Mouse (Mus musculus) layer of hippocampus, postnatal 14 days (tissue): ENCODE measurements around the gene Ctsh. TPM values are rescaled to one million over a fixed set of nuclear protein-coding genes. Genes with fewer than 3 reads are reported as not detected.
"Not testable (repeated sequence)": the region's sequence is repeated elsewhere in the genome, so short reads cannot be mapped to it uniquely, and the experiment has no call there.

Experiments used
- DNase-seq, 2 experiments: peaks; one replicate each; pipeline ENCODE4 v3.0.0; 2021 to 2022; ENCODE audit warnings: low spot score in 2 of 2, mixed read lengths in 1 of 2
- total RNA-seq, 2 experiments: library from RNA; stranded (reverse); gene quantifications; 2 replicates each; pipeline ENCODE4 v1.2.3; 2021

The Ctsh gene
- total RNA-seq, 2 experiments from 2014 or later: 19.0 to 25.6 TPM

DNA sequence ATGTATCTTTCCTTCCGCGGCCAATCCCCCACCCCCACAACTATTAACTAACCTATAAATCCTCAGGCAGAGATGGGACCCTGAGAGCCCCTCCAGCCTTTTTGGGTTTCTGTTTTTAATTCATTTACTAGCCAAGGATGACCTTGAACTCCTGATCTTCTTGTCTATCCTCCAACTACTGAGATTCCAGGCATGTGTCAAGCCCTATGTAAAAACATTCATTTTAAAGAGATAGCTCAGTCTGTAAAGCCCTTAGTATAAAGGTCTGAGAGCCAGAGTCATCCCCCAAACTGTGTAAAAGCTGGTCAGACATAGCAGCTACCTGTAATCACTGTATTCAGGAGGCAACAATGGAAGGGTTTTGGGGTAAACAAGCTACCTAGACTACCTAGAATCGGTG lies 2.0 kb downstream of the Ctsh start:
- no peak for DNase-seq

DNA sequence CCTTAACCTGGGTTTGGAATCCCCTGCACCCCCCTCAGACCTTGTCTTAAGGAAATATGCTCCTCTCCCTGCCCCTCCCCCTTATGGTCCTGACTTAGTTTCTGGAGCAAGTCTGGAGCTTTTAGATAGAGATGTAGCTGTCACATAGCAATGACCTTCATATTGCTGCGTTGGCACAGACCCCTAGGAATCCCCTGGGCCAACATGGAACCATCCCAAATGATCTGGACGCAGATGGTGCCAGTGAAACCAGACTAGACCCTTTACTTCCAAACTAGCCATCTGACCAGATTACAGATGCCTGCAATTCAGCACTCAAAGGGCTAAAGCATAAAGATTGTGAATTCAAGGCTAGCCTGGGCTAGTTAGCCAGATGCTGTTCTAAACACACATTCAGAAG lies 2.8 kb downstream of the Ctsh start:
- DNase-seq: no peak

DNA sequence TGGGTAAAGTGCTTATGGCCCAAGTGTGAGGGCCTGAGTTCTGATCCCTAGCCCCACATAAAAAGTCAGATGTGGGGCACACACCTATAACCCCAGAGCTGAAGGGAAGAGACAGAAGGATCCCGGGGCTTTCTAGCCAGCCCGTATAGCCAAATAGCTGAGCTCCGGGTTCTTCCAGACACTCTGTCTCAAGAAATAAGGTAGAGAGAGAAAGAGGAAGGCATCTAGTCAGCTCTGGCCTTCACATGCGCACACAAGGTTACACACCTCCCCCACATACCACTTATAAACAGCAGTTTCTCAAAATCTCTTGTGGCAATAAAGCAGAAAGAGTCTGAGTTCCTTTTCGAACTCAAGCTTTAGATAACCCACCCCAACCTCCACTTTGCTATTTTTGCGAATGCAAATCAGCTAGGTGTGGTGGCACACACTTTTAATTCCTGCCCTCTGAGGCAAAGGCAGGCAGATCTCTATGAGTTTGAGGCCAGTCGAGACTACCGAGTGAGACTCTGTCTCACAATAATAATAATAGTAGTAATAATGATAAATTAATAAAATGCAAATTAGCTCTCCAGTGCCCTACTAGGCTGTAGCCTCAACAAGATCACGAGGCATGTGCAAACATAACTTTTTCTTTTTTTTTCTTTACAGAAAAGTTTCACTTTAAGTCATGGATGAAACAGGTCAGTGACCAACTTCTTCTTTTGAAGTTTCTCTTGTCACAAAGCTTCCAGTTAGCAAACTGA lies 6.0 kb downstream of the Ctsh start:
- no peak for DNase-seq

DNA sequence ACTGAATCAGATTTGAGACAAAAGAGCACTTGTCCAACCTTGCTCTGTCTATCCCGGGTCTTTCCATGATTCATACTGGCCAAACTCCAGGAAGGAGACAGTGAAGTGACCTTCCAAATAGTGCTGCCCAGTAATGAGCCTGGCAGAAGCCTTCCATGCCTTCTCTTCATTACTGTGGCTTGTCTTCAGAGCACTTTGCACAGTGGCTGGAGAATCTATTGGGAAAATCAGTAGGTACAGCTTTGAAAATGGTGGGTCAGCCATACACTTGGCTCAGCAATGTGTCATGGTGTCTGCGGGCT lies 6.6 kb downstream of the Ctsh start:
- no peak for DNase-seq

DNA sequence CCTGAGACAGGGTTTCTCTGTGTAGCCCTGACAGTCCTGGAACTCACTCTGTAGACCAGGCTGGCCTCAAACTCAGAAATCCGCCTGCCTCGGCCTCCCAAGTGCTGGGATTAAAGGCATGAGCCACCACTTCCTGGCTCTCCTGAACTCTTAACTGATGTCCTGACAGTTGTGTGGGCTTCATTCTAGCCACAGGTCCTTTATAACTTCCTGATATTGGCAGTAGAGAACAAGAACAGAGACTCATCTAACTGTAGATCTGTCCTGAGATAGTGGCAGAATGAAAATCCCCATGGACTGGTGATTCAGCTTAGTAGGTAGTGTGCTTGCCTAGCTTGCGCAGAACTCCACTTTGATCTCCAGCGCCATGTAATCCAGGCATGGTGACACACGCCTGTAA lies 7.0 kb downstream of the Ctsh start:
- not testable (repeated sequence) for DNase-seq

DNA sequence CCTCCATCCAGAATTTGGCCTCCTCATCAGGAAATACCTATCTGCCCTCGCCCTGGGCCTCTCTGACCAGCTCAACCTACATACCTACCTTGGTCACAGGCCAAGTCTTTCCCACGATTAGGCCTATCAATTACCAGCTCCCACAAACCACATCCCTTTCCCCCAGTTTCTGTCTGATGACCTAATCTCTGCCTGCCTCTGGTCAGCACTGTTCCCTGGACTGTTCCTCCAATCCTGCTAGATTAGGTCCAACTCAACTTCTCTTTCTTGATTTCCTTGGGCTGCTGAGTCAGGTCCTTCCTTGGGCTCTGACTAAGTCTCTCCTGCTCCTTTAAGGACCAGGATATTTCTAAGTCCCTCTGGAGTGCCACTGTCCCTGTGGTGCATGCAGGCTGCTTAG lies 13.4 kb downstream of the Ctsh start:
- DNase-seq: no peak

DNA sequence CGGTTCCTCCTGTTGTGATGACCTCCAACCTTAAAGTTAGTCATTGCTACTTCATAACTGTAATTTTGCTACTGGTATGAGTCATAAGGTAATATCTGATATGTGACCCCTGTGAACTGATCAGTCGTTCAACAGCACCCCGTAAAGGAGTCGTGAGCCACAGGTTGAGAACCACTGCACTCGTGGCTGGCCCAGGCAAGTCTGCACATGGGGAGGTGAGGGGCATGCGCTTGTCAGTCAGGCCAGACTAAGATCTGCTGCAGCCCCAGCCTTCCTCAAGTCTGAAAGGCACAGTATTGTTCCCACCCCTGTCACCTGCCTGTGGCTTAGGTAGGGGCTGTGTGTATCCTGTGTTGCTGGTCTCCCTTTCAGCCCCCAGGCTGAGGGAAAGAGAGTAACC lies 14.8 kb downstream of the Ctsh start:
- DNase-seq: no peak

DNA sequence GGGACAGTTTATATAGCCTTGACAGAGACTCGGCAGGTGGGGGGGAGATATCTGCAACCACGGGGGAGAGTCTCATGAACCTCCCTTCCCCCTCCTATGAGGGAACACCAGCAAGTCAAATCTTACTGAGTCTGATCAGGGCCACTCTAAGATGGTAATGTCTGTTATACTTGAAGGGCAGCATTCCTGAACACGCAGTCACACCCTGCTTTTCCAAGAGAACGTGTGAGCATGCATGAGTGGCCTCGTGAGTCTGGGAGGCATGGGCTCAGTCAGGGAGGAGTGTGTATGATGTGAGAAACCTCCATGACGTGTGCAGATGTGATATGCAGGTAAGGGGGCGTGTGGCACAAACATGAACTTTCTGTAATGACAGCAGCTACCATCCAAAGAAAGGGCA lies 15.5 kb downstream of the Ctsh start:
- DNase-seq: no peak

DNA sequence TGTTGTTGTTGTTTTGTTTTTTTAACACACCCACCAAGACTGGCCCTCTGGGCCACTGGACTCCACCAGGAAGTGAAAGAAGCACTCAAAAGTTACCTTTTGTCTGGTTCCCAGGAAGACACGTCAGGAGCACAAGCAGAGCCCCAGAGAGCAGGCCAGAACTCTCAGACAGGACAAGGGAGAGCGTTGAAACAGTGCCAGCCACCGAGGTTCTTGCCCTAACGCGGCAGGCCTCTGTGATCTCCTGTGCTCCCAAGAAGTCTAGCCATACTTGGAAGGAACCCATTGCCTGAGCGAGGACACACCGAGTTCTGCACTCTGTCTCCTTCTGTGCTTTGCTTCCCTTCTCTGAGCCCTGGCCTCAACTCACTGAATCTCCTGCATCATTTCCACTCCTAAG lies 16.2 kb downstream of the Ctsh start:
- no peak for DNase-seq

DNA sequence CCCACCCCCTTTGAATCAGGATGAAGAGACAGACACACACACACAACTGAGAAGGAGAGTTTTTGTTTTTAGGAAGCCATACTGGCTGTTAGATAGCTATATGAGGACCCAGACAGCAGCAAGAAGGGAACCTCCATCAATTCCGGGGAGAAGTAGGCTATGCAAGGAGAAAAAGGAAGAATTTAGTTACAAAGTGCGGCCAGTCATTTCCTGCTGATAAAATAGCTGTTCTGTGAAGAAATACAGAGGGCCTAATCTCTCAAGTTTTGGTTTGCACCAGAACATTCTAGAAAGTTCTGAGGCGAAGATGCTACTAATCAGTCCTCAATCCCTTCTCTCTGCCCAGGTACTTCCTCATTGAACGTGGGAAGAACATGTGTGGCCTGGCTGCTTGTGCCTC lies 21.4 kb downstream of the Ctsh start:
- no peak for DNase-seq

DNA sequence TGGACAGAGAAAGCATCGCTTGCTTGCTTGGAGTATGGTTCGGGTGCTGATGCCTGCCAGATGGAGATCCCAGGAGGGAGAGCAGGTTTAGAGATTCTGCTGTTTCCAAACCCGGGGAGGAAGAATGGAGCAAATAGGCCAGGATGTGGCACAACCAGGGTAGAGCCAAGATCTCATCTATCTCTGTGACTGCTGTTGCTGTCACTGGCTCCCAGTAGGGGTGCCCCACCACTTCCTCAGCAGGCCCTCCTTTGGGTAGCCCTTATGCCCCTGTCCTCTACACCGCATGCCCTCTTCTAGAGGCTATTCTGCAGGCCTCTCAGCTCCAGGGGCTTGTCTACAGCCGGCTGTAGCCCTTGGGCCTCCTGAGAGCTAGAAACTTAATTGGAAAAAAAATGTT lies 22.2 kb downstream of the Ctsh start:
- DNase-seq: no peak

DNA sequence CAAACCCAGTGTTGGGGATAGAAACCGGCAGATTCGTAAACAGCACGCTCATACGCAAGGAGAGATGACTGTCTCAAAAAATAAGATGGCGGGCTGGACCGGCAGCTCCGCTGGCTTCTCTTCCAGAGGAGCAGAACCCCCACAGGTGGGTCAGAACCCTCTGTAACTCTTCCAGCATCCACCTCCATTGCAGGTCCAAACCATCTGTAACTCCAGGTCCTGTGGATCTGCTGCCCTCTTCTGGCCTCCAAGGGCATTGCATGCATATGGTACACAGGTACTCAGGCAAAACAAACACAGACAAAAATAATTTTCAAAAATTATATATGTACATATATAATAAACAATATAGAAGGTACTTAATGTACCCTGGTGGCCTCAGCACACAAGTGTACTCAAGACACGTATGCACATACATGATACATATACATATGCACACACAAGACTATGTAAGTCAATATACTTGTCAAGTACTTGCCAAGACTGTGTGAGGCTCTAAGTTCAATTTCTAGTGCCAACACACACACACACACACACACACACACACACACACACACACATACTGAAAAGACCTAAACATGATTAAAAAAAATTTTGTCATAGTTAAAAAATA lies 23.0 kb downstream of the Ctsh start:
- peak; percentile 52 to 57 for DNase-seq

DNA sequence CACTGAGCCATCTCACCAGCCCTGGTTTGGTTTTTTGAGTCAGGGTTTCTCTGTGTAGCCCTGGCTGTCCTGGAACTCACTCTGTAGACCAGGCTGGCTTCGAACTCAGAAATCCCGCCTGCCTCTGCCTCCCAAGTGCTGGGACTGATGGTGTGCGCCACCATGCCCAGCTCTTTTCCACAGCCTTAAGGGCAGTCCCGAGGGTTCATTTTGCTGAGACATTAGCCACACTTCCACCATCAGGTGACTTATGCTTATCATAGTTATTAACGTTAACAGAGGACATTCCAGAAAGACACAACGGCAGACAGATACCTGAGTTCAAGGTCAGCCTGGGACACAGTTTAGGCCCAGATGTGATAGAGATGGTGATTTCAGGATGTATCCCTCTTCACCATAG lies 28.0 kb downstream of the Ctsh start:
- not testable (repeated sequence) for DNase-seq

DNA sequence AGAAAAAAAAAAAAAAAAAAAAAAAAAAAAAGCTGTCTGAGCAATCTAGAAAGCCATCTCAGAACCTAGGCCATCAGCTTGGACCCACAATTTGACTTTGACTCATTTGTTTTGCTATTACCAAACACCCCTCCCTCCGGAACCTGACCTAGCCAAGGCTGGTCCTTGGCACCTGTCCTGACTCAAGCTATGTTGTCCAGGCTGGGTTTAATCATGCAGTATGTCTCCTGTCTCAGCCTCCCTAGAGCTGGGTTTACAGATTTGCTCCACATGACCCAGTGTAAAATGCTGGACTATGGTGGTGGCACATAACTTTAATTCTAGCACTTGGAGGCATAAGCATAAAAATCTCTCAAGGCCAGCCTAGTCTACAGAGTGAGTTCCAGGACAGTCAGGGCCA lies 29.0 kb downstream of the Ctsh start:
- DNase-seq: no peak

DNA sequence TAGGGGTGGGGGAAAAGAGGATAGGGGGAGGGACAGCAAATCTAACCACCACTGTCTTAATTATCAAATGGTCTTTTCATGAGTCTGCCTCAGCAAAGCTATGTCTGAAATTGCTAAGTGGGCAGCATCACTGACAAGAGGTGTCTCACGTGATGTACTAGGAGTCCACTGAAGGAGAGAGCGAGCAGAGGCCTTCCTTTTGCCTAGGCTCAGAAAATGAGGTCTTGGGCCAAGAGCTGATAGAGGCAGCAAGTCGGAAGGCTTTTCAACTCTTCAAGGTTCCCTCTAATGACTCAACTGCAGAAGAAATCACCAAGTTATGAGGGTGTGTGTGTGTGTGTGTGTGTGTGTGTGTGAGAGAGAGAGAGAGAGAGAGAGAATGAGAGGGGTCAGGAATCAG lies 30.2 kb downstream of the Ctsh start:
- no peak for DNase-seq

DNA sequence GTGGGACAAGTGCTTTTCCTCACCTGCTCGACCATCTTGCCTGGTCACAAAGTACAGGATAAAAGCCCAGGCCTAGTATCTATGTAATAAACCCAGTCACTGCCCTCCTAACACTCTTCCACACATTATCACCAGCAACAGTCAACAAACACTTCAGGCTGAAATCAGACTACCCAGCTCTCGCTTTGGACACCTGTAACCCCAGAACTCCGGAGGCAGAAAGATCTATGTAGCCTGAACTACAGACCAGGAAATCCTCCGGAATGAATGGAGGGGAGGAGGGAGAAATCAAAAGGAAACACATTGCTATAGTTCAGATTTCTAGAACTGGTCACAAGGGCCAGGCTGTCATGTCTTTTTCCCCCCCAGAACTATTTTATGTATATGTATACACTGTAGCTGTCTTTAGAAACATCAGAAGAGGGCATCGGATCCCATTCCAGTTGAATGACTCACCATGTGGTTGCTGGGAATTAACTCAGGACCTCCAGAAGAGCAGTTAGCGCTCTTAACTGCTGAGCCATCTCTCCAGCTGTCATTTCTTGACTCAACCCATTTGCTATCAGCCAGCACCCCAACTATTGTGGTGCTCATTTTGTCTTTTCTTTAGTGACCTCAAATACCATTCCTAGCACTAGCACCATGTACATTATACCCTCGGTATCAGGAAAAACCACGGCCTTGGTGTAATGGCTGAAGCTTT lies 31.0 kb downstream of the Ctsh start:
- no peak for DNase-seq

DNA sequence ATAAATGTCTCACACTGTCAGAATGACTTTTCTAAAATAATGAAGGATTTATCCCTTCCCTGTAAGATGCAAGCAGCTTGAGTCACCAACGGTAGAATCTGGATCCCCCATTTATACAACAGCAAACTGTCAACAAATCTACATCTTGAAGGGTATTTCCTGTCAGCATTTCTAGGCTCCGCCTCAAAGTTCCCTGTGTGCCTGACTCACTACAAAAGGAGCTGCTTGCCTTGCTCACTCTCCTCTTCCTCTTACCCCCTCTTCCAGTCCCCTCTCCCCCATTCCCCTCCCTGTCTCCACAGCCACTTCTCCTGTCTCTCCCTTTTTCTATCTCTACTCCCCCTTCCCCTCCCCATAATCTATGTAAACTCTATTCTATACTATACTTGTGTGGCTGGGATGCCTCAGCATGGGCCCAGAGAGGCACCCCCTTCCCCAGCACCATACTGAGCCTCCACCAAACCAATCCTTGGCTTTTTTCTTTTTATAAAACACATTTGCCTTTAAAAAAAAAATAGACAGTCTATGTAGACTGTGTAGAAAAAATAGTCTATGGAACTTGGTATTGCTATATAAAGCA lies 34.0 kb downstream of the Ctsh start:
- no peak for DNase-seq

DNA sequence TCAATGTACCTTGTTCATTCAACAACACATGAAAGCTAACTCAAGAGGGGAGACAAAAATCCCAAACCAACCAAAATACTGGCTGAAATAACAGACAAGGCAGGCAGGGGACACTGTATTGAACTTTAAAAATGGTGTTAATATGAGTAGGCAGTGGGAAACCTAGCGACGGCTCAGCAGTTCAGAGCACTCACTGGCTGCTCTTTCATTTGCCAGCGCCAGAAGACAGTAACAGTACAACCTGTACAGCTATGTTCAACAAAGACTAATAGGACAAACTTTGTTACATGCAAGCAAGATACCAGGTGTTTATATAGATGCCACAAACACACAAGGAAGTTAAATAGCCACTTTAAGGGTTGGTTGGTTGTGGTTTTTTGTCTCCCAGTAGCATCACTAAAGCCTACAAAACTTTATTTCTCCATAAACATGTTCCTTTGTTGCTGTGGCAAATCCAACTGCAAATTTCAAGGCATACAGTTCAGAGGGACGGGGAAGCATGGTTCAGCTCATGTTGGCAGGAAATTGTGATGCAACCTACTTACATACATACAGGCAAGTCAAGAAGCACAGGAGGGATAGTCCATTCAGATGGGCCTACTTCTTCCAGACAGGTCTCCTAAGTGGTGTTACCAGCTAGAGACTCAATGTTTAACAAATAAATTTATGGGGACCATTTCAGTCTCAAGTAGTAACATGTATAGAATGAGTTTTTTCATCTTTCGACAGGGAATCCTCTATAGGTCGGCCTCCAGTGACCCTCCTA lies 35.6 kb downstream of the Ctsh start:
- no peak for DNase-seq

DNA sequence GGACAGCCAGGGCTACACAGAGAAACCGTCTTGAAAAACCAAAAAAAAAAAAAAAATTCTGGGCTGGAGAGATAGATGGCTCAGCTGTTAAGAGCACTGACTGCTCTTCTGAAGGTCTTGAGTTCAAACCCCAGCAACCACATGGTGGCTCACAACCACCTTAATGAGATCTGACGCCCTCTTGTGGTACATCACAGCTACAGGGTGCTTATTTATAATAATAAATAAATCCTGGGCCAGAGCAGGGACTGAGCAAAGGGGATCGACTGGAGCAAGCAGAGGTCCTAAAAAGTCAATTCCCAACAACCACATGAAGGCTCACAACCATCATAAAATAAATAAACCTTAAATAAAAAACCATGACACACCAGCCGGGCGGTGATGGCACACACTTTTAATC lies 45.0 kb downstream of the Ctsh start:
- no peak for DNase-seq

DNA sequence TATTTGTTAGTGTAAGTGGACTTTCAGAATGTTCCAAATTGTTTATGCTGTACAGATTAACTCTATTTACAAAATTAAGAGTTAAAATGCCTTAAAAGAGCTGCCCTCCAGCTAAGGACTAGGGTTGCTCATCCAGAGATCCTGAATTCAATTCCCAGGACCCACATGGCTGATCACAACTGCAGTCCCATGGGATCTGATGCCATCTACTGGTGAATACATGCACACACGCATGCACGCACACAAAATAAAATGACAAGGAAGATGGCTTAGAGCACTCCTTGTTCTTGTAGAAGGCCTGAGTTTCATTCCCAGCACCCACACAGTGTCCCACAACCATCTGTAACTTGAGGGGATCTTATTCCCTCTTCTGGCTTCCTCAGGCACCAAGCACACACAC lies 46.8 kb downstream of the Ctsh start:
- DNase-seq: no peak

DNA sequence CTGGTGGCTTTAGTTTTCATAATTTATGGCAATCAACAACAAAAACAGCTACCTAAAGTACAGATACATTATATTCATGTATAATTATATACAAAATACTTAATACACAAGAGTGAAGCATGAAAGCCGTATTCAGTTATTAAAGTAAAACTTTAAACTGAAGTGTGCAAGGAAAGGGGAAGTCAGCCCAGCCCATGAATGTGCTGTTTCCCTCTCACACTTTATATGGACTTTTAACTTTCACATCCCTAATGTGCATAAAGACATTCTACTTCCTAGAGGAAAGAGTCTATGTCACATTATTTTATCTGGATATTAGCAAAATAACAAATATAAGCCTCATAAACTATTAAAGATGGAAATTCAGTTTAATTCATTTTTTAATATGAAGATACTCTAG lies 51.5 kb downstream of the Ctsh start:
- DNase-seq: no peak

DNA sequence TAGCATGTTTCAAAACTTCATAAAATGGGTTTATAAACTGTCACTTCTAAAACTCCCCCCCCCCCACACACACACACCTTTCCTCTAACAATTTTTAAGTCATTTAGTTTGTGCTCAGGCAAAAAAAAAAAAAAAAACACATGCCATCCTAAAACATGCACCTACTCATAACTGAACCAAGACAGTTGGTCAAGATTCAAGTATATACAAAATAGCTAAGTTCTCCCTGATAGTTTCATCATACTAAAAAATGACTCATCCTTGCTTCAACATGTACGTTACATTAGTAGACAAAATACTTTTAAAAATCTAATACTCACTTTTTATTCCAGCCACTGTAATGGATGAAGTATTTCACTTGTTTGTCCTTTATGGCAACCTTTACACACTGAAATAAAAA lies 53.0 kb downstream of the Ctsh start:
- DNase-seq: no peak
